Mouse (Mus musculus): ENCODE data around the gene Slc10a1.
"Not testable (repeated sequence)": the region's sequence is repeated elsewhere in the genome, so short reads cannot be mapped to it uniquely, and the experiment has no call there.

The Slc10a1 gene

GRCm38 (mm10) chr12:80967918-80968317 lies 587 bp downstream of the Slc10a1 start:
- no peak for DNase-seq (ENCODE audit: low read depth, low spot score)

- DNase-seq (ENCODE audit: low read depth, low spot score), result no peak
Observed at GRCm38 (mm10) chr12:80966059-80966838, 2.3 kb downstream of the Slc10a1 start.

DNA sequence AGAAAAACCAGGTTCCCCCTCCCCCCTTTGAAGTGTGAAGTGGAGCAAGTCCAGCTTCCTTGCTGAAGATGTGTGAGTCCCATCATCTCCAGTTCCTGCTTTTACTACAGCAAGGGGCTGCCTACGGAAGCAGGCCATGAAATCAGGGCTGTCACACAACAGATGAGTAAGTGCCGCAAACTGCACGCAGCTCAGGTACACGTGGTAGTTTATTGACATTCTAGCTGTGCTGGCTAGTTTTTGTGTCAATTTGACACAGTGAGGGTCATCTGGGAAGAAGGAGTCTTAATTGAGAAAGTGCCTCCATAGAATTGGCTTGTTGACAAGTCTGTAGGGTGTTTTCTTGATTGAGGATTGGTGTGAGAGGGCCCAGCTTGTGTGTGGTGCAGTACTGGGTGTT lies 5.9 kb downstream of the Slc10a1 start:
- DNase-seq (ENCODE audit: low read depth, low spot score), result no peak

- DNase-seq (ENCODE audit: low read depth, low spot score), result no peak
Observed at GRCm38 (mm10) chr12:80957961-80958360, 10.5 kb downstream of the Slc10a1 start.

DNA sequence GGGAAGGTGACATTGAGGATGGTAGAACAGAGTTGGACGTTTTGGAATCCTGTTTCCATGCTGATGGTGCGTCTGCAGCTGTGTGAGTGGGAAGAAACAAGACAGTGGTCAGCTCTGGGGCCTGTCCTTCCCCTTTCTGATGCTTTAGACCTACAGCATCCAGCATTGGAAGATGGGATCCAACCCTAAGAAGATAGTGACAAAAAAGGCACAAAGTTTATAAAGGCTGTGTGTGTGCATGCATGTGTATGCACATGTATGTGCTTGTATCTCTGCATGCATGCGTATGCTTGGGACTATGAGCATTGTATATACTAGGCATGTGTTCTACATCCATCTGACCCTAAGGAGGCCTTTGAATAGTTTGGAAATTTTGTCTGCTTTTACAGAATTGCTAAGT lies 12.5 kb downstream of the Slc10a1 start:
- DNase-seq (ENCODE audit: low read depth, low spot score), result no peak

DNA sequence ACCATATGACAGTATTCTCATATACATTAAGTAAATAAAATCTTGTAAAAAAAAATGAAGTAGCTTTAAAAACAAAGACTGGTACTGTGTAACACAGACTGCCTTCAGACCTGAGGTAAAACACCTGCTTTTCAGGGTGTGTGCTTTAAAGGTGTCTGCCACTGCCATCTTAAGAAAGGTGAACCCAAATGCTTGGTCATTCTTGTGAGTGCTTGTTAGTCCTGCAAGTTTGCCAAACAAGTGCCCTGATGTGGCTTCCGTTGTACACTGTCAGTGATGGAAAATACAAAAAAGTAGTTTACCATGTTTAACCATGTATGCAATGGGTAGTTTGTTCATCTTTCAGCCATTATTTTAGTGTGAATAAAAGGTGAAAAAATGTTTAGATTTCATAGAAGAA lies 16.0 kb downstream of the Slc10a1 start:
- no peak for DNase-seq (ENCODE audit: low read depth, low spot score)

- DNase-seq (ENCODE audit: low read depth, low spot score), result no peak
Observed at GRCm38 (mm10) chr12:80951640-80952219, 16.8 kb downstream of the Slc10a1 start.

- not testable (repeated sequence) for DNase-seq (ENCODE audit: low read depth, low spot score)
Observed at GRCm38 (mm10) chr12:80949603-80950002, 18.9 kb downstream of the Slc10a1 start.

DNA sequence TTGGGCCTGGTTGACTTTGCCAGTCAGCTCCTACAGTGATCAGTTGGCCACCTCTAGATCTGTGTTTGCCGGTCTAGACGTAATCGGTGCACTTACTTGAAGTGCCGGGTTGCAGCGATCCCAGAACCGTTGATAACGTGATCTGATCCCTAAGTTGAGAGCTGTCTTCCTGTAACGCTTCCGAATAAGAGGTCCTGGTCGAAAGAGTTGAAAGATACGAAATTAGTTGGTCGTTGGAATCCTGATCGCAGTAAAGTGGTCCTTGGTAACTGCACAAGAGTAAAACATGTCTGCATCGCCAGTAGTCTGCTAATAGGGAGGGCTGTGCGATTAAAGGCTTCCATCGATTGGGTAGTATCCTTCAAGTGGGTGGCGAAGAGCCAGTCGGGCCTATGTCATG lies 20.3 kb downstream of the Slc10a1 start:
- no peak for DNase-seq (ENCODE audit: low read depth, low spot score)

DNA sequence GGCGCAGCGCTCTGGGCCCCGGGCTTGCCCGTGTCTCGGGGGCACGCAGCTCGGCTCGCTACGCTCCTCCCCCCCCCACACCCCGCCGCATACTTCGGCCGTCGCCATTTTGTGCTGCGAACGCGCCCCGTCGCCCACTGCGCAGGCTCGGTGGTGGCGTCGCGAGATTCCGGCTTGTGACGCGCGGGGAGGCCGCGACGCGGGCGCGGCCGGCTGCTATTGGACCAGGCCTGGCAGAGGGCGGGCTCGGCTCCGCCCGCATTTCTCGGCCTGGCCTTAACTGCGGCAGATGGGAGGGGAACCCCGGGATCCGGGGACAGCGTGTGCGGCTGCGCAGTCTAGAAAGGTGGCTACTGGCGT lies 22.5 kb downstream of the Slc10a1 start:
- DNase-seq (ENCODE audit: low read depth, low spot score), result peak; percentile 98

DNA sequence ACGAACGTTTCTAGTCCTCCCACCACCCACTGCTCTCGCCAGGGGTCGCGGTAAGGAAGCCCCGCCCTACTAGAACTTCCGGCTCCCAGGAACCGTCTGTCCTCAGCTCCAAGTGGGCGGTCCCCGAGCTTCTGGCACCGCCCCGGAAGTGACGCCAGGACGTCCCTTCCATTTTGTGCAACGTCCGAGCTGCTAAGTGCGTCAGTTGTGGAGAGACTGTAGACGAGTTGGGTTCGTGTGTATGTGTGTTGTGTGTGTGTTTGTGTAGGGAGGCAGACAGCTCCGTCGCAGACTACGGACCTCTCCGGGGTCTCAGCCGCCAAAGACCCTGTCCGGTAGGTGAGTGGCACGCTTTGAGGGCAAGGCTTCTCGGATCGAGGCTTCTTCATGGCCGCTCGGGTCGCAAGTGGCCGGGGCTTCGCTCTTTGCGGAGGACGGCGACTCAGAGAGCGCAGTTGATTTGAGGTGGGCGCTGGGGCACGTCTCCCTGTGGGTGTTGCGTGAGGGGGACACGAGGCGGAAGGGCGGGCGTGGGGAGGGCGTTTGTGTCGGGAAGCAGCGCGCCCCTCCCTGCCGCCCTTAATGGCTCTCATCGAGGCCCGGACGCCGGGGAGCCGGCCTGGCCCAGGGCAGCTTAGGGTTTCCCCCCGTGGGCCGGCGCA lies 23.0 kb downstream of the Slc10a1 start, which contains the start of gene Srsf5:
Gene Srsf5 (plus strand): TSS at position 171 of the 662 bp plus-strand sequence.
- DNase-seq (ENCODE audit: low read depth, low spot score), result peak; percentile 99

DNA sequence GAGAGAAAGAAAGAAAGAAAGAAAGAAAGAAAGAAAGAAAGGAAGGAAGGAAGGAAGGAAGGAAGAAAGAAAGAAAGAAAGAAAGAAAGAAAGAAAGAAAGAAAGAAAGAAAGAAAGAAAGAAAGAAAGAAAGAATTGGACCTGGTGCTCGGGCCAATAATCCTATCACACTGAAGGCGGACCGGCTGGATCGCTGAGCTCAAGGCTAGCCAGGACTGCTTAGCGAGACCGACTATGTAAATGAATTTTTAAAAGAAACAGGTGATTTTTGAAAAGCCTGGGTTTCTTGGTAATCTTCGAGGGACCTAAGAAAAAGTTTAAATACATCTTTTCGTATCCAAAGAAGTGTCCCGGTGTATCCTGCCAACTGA lies 23.6 kb downstream of the Slc10a1 start:
- DNase-seq (ENCODE audit: low read depth, low spot score), result not testable (repeated sequence)

DNA sequence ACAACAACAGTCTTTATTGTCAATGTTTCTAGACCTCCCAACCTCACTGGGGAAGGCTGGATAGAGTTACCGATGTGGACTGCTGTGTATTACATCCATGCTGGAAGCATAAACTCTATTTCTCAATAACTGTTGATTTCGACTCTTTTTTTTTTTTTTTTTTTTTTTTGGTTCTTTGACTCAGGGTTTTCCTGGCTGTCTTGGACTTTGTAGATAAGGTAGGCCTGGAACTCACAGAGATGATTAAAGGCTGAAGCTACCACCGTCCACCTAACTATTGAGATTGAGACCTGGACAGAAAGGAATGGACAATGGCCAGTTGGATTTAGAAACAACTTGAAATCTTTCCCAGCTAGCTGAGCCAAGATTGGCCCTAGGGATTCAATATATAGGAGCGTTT lies 24.3 kb downstream of the Slc10a1 start:
- no peak for DNase-seq (ENCODE audit: low read depth, low spot score)

- DNase-seq (ENCODE audit: low read depth, low spot score), result no peak
Observed at GRCm38 (mm10) chr12:80943395-80943794, 25.1 kb downstream of the Slc10a1 start.

GRCm38 (mm10) chr12:80941886-80942285 lies 26.6 kb downstream of the Slc10a1 start:
- no peak for DNase-seq (ENCODE audit: low read depth, low spot score)

DNA sequence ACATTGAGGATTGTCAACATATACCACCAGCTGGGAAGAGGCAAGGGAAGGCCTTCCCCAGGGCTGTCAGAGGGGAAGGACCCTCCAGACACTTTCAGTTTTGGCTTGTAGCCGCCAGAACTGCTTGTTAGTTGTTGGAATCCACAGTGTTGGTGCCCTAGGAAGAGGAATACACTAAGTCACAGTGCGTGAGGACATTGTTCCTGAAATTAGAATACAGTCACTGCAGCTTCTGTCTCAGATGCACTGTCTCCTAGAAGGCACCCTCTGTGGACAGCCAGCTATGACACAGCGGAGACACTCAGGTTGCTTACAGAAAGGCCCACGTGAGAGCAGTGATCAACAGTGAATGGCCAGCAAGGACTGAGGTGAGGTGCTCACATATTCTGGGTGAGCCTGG lies 29.3 kb downstream of the Slc10a1 start:
- DNase-seq (ENCODE audit: low read depth, low spot score), result no peak

- DNase-seq (ENCODE audit: low read depth, low spot score), result no peak
Observed at GRCm38 (mm10) chr12:80938642-80939041, 29.9 kb downstream of the Slc10a1 start.

DNA sequence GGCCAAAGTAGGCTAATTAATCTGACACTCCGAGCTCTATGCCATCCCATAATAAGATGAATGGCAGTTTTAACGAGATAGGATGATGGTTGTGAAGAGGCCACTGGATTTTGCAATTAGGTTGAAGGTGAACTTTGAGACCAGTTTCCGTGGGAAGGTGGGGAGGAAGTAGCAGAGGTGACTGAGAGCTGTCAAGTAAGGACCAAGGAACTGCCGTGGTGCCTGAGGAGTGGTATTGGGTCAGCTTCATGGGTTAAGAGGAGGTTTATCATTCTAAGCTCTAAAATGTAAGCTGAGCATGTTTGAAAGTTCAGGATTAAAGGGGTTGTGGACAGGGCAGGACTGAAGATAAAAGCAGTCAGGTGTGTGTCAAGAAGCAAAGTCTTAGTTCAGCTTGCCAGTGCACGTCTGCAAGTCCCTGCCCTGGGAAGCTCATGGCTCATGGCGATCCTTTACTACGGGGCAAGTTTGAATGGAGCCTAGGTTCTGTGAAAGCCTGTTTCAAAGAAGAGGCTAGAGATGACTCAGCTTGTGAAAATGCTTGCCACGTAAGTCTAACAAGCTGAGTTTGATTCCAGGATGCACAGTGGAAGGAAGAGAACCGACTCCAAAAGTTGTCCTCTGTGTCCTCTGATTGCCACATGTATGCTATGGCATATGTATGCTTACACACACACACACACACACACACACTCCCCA lies 31.0 kb downstream of the Slc10a1 start:
- no peak for DNase-seq (ENCODE audit: low read depth, low spot score)

DNA sequence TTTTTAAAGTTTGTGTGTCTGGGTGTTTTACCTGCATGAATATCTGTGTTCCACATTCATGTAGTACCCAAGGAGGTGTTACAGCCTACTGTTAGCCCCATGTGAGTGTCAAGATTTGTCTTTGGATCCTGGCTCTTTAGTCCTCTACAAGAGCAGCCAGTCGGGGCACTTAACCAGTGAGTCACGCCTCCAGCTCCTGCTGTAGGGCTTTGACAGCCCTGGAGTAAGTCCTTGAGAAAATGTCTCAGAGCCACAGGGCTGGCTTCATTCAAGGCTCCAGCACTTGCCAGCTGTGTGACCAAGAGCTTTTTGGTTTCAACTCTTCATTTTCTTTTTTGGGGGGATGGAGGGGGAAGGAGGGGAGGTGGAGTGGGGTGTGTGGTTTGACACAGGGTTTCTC lies 31.8 kb downstream of the Slc10a1 start:
- no peak for DNase-seq (ENCODE audit: low read depth, low spot score)

DNA sequence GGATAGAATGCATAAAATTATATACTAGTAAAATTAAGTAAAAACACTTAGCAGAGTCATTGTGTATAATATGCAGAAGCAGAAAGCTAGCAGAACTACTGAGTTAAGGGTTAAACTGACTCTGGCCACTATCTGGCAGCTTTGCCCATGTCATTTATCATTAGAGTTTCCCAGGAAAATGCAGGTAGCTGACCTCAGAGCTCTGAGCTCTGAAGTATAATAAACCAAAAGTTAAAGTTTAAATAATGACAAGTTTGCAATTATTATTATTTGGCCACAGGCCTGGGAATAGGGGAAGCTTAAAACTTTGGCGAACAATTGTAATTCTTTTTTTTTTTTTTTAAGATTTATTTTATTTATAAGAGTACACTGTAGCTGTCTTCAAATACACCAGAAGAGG lies 35.6 kb downstream of the Slc10a1 start:
- DNase-seq (ENCODE audit: low read depth, low spot score), result no peak

DNA sequence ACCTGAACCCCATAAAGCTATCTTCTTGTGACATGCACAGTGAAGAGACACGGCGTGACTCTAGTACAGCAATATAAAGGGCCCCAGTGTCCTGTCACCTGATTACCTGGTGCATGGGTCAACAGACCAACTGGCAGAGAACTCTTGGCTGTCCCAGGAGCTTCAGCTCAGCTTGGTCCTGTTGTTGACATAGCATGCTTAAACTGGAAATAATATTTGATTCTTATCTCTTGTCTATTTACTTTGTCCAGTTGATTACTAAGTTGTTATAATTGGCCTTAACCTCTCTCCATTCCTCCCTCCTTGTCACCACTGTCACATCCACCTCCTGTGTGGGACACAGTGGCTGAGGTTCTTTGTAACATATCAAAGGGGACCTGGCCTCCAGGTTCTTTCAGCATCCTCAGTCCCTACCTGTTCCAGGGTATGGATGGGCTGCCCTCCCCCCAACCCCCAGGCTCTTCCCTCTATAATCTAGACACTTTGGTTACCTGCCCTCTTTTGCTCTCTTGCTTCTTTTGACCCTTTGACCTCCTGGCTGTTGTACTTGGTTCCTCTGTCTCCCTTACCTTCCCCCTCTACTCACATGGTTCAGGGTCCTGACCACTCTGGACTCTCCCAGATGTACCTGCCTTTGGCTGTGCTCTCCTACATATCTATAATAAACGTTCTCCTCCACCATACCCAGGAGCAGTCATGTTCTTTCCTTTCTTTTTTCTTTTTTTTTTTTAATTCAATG lies 36.9 kb downstream of the Slc10a1 start:
- DNase-seq (ENCODE audit: low read depth, low spot score), result no peak

DNA sequence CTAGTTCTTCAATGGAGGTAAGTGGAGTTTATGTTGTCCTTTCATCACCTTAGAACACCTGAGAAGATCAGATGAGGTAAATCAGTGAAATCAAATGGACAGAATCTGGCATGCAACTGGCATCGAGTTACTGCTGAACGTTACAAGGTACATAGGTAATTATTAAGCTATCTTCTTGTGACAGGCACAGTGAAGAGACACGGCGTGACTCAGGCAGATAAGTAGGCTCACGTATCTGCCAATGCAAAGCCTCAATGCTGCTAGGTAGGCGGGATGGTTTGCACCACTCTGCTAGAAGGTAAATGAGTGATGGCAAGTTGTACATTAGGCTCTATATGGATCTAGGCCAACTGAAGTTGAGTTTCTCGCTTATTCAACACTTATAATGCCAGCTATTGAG lies 38.4 kb downstream of the Slc10a1 start:
- no peak for DNase-seq (ENCODE audit: low read depth, low spot score)

All from mesoderm, embryonic 11.5 days (tissue).